Mouse (Mus musculus) kidney, adult 18-20 months (tissue): ENCODE measurements around the gene Nrg3.
"Not testable (repeated sequence)": the region's sequence is repeated elsewhere in the genome, so short reads cannot be mapped to it uniquely, and the experiment has no call there.

Source experiments
- DNase-seq: peaks from one replicate; pipeline ENCODE4 v3.0.0; 2021

Gene Nrg3

GRCm38 (mm10) chr14:39191946-39192345, 280.9 kb downstream of the Nrg3 start:
- DNase-seq: no peak

GRCm38 (mm10) chr14:39173709-39174108, 299.2 kb downstream of the Nrg3 start:
- no peak for DNase-seq

- DNase-seq: no peak
Observed at GRCm38 (mm10) chr14:39160140-39160539, 312.7 kb downstream of the Nrg3 start.

GRCm38 (mm10) chr14:39155462-39155861, 317.4 kb downstream of the Nrg3 start:
- DNase-seq: no peak

- DNase-seq: no peak
Observed at GRCm38 (mm10) chr14:39129766-39130165, 343.1 kb downstream of the Nrg3 start.

GRCm38 (mm10) chr14:39117977-39118376, 354.9 kb downstream of the Nrg3 start:
- no peak for DNase-seq

- DNase-seq: not testable (repeated sequence)
Observed at GRCm38 (mm10) chr14:39116522-39117231, 356.2 kb downstream of the Nrg3 start.

GRCm38 (mm10) chr14:39109566-39109965, 363.3 kb downstream of the Nrg3 start:
- no peak for DNase-seq

GRCm38 (mm10) chr14:39106776-39107175, 366.1 kb downstream of the Nrg3 start:
- no peak for DNase-seq

- no peak for DNase-seq
Observed at GRCm38 (mm10) chr14:39095219-39095618, 377.7 kb downstream of the Nrg3 start.

GRCm38 (mm10) chr14:39079461-39079860, 393.4 kb downstream of the Nrg3 start:
- no peak for DNase-seq

GRCm38 (mm10) chr14:39051542-39051941, 421.3 kb downstream of the Nrg3 start:
- DNase-seq: no peak

- no peak for DNase-seq
Observed at GRCm38 (mm10) chr14:39049021-39049420, 423.9 kb downstream of the Nrg3 start.

- DNase-seq: no peak
Observed at GRCm38 (mm10) chr14:39044290-39044689, 428.6 kb downstream of the Nrg3 start.

- no peak for DNase-seq
Observed at GRCm38 (mm10) chr14:39043793-39044192, 429.1 kb downstream of the Nrg3 start.

- DNase-seq: no peak
Observed at GRCm38 (mm10) chr14:39043384-39043783, 429.5 kb downstream of the Nrg3 start.

- no peak for DNase-seq
Observed at GRCm38 (mm10) chr14:39039046-39039445, 433.8 kb downstream of the Nrg3 start.

GRCm38 (mm10) chr14:39034482-39034881, 438.4 kb downstream of the Nrg3 start:
- DNase-seq: no peak

- no peak for DNase-seq
Observed at GRCm38 (mm10) chr14:39023065-39023464, 449.8 kb downstream of the Nrg3 start.

GRCm38 (mm10) chr14:39014126-39014525, 458.8 kb downstream of the Nrg3 start:
- no peak for DNase-seq

GRCm38 (mm10) chr14:38997843-38998242, 475.0 kb downstream of the Nrg3 start:
- no peak for DNase-seq

GRCm38 (mm10) chr14:38992574-38992866, 480.4 kb downstream of the Nrg3 start:
- DNase-seq: no peak

GRCm38 (mm10) chr14:38991847-38992573, 480.9 kb downstream of the Nrg3 start:
- no peak for DNase-seq

- DNase-seq: no peak
Observed at GRCm38 (mm10) chr14:38959367-38959766, 513.5 kb downstream of the Nrg3 start.

- DNase-seq: no peak
Observed at GRCm38 (mm10) chr14:38937481-38937880, 535.4 kb downstream of the Nrg3 start.
